Mouse (Mus musculus): ENCODE measurements around the gene Pam. TPM values are rescaled to one million over a fixed set of nuclear protein-coding genes. Genes with fewer than 3 reads are reported as not detected.

Pam gene
- polyA plus RNA-seq, 1 experiment from 2014 or later, result 49.8 TPM

- H3K4me1 ChIP-seq, result peaks cover 5% of the 10 kb centered on the region
- H3K4me3 ChIP-seq, result no peak overlapping the region
- no peaks in the 10 kb centered on the region for H3K36me3 ChIP-seq (ENCODE audit: poor library complexity, severe bottlenecking)
- no peaks in the 10 kb centered on the region for H3K9me3 ChIP-seq (replicated peaks)
- H3K9ac ChIP-seq, result no peak overlapping the region
- no peaks in the 10 kb centered on the region for H3K27me3 ChIP-seq
- no peak overlapping the region for H3K27ac ChIP-seq
- ATAC-seq, result no peak
- H3K4me2 ChIP-seq, result no peak overlapping the region
- 78% methylated on average over 3 of the region's 3 CpGs for WGBS
Measured at GRCm38 (mm10) chr1:97947100-97947499, 148.3 kb downstream of the Pam start.

DNA sequence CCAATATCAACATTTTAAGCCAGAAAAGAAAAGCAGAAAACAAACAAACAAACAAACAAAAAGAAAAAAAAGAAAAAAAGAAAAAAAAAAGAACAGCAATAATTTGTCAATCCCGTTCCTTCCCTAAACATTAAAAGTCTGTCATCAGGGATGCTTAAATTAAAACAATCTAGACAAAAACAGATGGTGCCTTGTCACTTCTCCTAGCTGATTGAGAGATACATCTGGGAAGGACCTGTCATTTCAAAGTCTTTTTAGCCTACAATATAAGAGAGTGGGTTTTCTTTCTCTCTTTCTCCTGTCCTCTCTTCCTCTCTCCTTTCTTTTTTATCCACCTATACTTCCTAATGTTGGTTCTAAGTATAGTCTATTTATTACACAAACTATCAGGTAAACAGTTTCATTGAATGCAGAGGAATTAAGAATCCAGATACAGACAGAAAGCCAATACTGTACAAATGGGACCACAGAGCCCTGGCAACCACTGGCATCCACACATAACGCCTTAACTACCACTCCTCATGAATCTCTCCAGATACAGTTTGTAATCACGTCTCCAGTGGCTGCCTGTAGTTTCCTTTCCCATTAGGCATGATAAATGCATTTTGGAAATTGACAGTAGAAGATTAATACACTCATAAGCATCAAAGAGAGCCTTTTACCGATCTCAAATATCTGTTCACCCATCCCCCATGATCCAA, 151.4 kb downstream of the Pam start:
- 69% methylated on average over 4 of the region's 4 CpGs for WGBS
- Histone ChIP-seq H3K9me3 (replicated peaks) (no peaks in the 10 kb centered on the region), H3K4me3 (no peak overlapping the region), H3K27me3 (no peaks in the 10 kb centered on the region), H3K4me1 (peaks cover 5% of the 10 kb centered on the region), H3K4me2 (no peak overlapping the region), H3K27ac (peak overlapping the region; percentile 31; the same call in 1 of the 2 replicates), H3K9ac (no peak overlapping the region), H3K36me3 (ENCODE audit: poor library complexity, severe bottlenecking) (no peaks in the 10 kb centered on the region)
- peak; percentile 65 for ATAC-seq

- Histone ChIP-seq H3K36me3 (ENCODE audit: poor library complexity, severe bottlenecking) (no peaks in the 10 kb centered on the region), H3K9me3 (replicated peaks) (no peaks in the 10 kb centered on the region), H3K9ac (no peak overlapping the region), H3K4me2 (no peak overlapping the region), H3K27me3 (no peaks in the 10 kb centered on the region), H3K4me1 (peaks cover 9% of the 10 kb centered on the region), H3K27ac (peak overlapping the region; percentile 31; the same call in 1 of the 2 replicates), H3K4me3 (no peak overlapping the region)
- ATAC-seq, result peak; percentile 36; the same call in 1 of the 2 replicates
- WGBS, result 82% methylated on average over 4 of the region's 4 CpGs
Measured at GRCm38 (mm10) chr1:97943402-97943801, 152.0 kb downstream of the Pam start.

DNA sequence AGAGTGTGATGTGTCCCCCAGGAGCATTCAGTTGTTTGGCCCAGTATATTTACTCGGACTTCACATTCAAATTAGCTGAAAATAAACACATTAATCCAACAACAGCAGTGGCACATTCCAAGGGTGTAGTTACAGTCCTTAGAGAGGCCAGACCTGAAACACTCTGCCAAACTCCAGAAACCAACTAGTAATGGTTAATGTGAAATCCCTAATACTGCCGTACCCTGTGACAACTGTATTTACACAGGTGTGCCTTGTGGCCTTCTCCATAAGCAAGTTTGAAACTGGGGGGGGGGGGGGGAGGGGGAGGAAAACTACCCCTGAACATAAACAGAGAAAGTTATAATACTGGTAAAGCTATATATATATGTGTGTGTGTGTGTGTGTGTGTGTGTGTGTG, 152.5 kb downstream of the Pam start:
- no peaks in the 10 kb centered on the region for H3K27me3 ChIP-seq
- no peak for ATAC-seq
- peaks cover 14% of the 10 kb centered on the region for H3K4me1 ChIP-seq

DNA sequence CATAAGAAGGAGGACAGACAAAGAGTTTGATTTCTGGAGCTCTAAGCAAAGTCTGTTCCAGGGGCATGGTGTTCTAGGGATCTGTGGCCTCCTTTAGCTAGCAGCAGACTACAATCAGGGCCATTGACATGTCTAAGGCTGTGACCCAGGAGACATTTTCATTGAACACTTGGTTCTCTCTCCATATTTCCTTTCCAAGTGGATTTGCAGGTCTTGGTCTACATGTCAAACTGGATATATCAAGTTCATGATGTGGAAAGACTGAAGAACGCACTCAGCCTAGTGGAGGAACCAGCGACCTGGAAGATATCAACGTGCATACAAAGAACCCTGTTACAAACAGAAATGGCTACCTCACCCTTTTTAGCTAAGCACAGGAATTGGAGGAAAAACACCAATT, 156.9 kb downstream of the Pam start:
- Histone ChIP-seq H3K4me2 (no peak overlapping the region), H3K36me3 (ENCODE audit: poor library complexity, severe bottlenecking) (no peaks in the 10 kb centered on the region), H3K9ac (no peak overlapping the region), H3K9me3 (replicated peaks) (no peaks in the 10 kb centered on the region), H3K4me3 (no peak overlapping the region), H3K27me3 (no peaks in the 10 kb centered on the region), H3K4me1 (peaks cover 14% of the 10 kb centered on the region), H3K27ac (peak overlapping the region; percentile 49)
- no peak for ATAC-seq
- 79% methylated on average over 3 of the region's 3 CpGs for WGBS

More for the DNA sequence above, 152.5 kb downstream of the Pam start:
- 80% methylated on average over 2 of the region's 2 CpGs for WGBS
- H3K36me3 ChIP-seq (ENCODE audit: poor library complexity, severe bottlenecking), result no peaks in the 10 kb centered on the region
- no peak overlapping the region for H3K4me3 ChIP-seq
- no peak overlapping the region for H3K27ac ChIP-seq
- H3K9me3 ChIP-seq (replicated peaks), result no peaks in the 10 kb centered on the region
- H3K9ac ChIP-seq, result no peak overlapping the region
- H3K4me2 ChIP-seq, result no peak overlapping the region

DNA sequence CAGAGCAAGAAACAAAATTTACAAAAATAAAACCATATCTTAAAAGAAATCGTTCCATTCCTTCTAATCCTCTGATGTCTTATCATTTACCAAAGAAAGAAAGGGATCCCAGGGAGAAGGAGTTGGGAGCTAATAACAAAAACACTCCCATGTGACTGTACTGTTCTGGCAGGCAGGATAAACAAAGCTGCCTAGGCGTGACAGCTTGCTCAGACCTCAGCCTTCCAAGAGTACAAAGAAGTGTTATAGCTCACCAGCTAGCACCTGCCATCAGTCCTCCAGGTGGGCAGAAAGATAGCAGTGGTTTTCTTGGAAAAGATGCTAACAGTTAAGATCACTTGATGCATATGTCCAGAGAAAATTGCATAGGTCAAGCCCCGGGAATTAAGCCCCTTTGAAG, 157.4 kb downstream of the Pam start:
- Histone ChIP-seq H3K4me3 (no peak overlapping the region), H3K9ac (no peak overlapping the region), H3K36me3 (ENCODE audit: poor library complexity, severe bottlenecking) (no peaks in the 10 kb centered on the region), H3K27me3 (no peaks in the 10 kb centered on the region), H3K4me1 (peaks cover 11% of the 10 kb centered on the region), H3K4me2 (no peak overlapping the region), H3K9me3 (replicated peaks) (no peaks in the 10 kb centered on the region), H3K27ac (peak overlapping the region; percentile 49)
- WGBS, result 37% methylated on average over 3 of the region's 3 CpGs
- ATAC-seq, result peak; percentile 88

GRCm38 (mm10) chr1:97934940-97935339, 160.5 kb downstream of the Pam start:
- no peak overlapping the region for H3K4me3 ChIP-seq
- H3K4me2 ChIP-seq, result no peak overlapping the region
- no peak overlapping the region for H3K27ac ChIP-seq
- no peaks in the 10 kb centered on the region for H3K27me3 ChIP-seq
- H3K9ac ChIP-seq, result no peak overlapping the region
- no peak for ATAC-seq
- H3K36me3 ChIP-seq (ENCODE audit: poor library complexity, severe bottlenecking), result no peaks in the 10 kb centered on the region
- H3K9me3 ChIP-seq (replicated peaks), result no peaks in the 10 kb centered on the region
- peaks cover 21% of the 10 kb centered on the region for H3K4me1 ChIP-seq

GRCm38 (mm10) chr1:97931220-97931619, 164.2 kb downstream of the Pam start:
- Histone ChIP-seq H3K9ac (no peak overlapping the region), H3K4me2 (no peak overlapping the region), H3K36me3 (ENCODE audit: poor library complexity, severe bottlenecking) (no peaks in the 10 kb centered on the region), H3K4me1 (peaks cover 22% of the 10 kb centered on the region), H3K4me3 (no peak overlapping the region), H3K27ac (no peak overlapping the region), H3K27me3 (no peaks in the 10 kb centered on the region), H3K9me3 (replicated peaks) (no peaks in the 10 kb centered on the region)
- ATAC-seq, result peak; percentile 26; the same call in 1 of the 2 replicates
- 23% methylated on average over 4 of the region's 4 CpGs for whole genome bisulfite sequencing

GRCm38 (mm10) chr1:97929415-97930028, 165.9 kb downstream of the Pam start:
- H3K36me3 ChIP-seq (ENCODE audit: poor library complexity, severe bottlenecking), result no peaks in the 10 kb centered on the region
- H3K9ac ChIP-seq, result no peak overlapping the region
- WGBS, result 14% methylated on average over 4 of the region's 4 CpGs
- H3K27ac ChIP-seq, result peak overlapping the region; percentile 31
- H3K27me3 ChIP-seq, result no peaks in the 10 kb centered on the region
- H3K4me2 ChIP-seq, result peak overlapping the region; percentile 8
- H3K9me3 ChIP-seq (replicated peaks), result no peaks in the 10 kb centered on the region
- peak; percentile 85 for ATAC-seq
- no peak overlapping the region for H3K4me3 ChIP-seq
- peaks cover 22% of the 10 kb centered on the region for H3K4me1 ChIP-seq

GRCm38 (mm10) chr1:97926789-97927188, 168.7 kb downstream of the Pam start:
- Histone ChIP-seq H3K9me3 (replicated peaks) (no peaks in the 10 kb centered on the region), H3K4me3 (no peak overlapping the region), H3K4me1 (peaks cover 29% of the 10 kb centered on the region), H3K9ac (no peak overlapping the region), H3K4me2 (no peak overlapping the region), H3K27me3 (no peaks in the 10 kb centered on the region), H3K27ac (no peak overlapping the region), H3K36me3 (ENCODE audit: poor library complexity, severe bottlenecking) (no peaks in the 10 kb centered on the region)
- 93% methylated on average over 7 of the region's 7 CpGs for WGBS
- no peak for ATAC-seq

DNA sequence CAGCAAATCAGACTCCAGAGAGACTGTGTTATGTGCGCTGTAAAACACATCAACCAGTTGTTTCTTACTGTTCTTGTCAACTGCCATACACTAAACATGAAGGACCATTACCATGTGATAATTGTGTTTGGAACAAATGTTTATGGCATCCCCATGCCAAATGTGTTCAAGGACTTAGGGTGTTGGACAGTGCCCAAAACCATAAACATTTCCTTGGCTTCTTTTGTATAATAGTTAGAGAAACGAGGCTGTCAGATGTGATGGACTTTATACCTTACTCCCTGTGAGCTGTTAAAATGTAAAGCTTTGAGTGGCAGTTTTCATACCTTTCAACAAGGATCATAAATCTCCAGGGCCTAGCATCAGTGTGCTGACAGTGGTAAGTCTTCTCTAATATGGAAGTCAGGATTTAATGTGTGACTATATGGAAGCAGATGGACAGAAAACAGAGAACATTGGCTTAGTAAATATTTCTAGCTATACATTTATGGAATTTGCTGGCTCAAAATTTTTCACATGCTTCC, 169.4 kb downstream of the Pam start:
- ATAC-seq, result no peak
- peaks cover 24% of the 10 kb centered on the region for H3K4me1 ChIP-seq
- H3K4me2 ChIP-seq, result no peak overlapping the region
- H3K27ac ChIP-seq, result no peak overlapping the region
- H3K36me3 ChIP-seq (ENCODE audit: poor library complexity, severe bottlenecking), result no peaks in the 10 kb centered on the region
- H3K9me3 ChIP-seq (replicated peaks), result no peaks in the 10 kb centered on the region
- no peak overlapping the region for H3K9ac ChIP-seq
- no peak overlapping the region for H3K4me3 ChIP-seq
- 77% methylated on average over 2 of the region's 2 CpGs for WGBS
- no peaks in the 10 kb centered on the region for H3K27me3 ChIP-seq

GRCm38 (mm10) chr1:97922395-97922794, 173.1 kb downstream of the Pam start:
- Histone ChIP-seq H3K27me3 (no peaks in the 10 kb centered on the region), H3K4me3 (no peak overlapping the region), H3K4me1 (peaks cover 8% of the 10 kb centered on the region; the same call in 1 of the 2 replicates), H3K9ac (no peak overlapping the region), H3K9me3 (replicated peaks) (no peaks in the 10 kb centered on the region), H3K36me3 (ENCODE audit: poor library complexity, severe bottlenecking) (no peaks in the 10 kb centered on the region), H3K27ac (no peak overlapping the region), H3K4me2 (no peak overlapping the region)
- WGBS, result 89% methylated on average over 6 of the region's 6 CpGs
- 0 out of 2 replicates have a peak, but pooled peaks have one; percentile 25 for ATAC-seq
